Mouse (Mus musculus) ES-E14 (cell line): ENCODE measurements around the gene Nrxn3. TPM values are rescaled to one million over a fixed set of nuclear protein-coding genes. Genes with fewer than 3 reads are reported as not detected.

Experiments
- DNase-seq: peaks from one replicate; pipeline ENCODE4 v3.0.0-alpha.2; 2013; ENCODE audit warnings: low read depth, low spot score
- H3K27ac ChIP-seq: 2 replicates; pipeline ENCODE4 v1.5.1; 2012; ENCODE audit warnings: low read depth, mild to moderate bottlenecking, low read length, moderate library complexity, mixed read lengths; ENCODE audit not compliant: poor library complexity, insufficient read depth, severe bottlenecking
- H3K36me3 ChIP-seq: 2 replicates; pipeline ENCODE4 v1.6.1; 2012; ENCODE audit warnings: mild to moderate bottlenecking, low read length, moderate library complexity, mixed read lengths; ENCODE audit not compliant: control insufficient read depth, poor library complexity, insufficient read depth, severe bottlenecking
- H3K4me1 ChIP-seq, 2 experiments: fragments of 150-350 bp in 1 of 2; sonication (generic) in 1 of 2; 2 replicates each; pipeline ENCODE4 v1.6.1; 2012; ENCODE audit warnings: low read length in 2 of 2, mild to moderate bottlenecking in 1 of 2, mixed read lengths in 1 of 2; ENCODE audit not compliant: control insufficient read depth in 2 of 2, insufficient read depth in 2 of 2, poor library complexity in 1 of 2
- H3K4me3 ChIP-seq, 2 experiments: fragments of 150-350 bp in 1 of 2; sonication (generic) in 1 of 2; 2 replicates each; pipeline ENCODE4 v1.5.1; 2012; ENCODE audit warnings: low read length in 2 of 2, low read depth in 1 of 2, mild to moderate bottlenecking in 1 of 2, mixed read lengths in 1 of 2; ENCODE audit not compliant: insufficient read depth in 1 of 2, poor library complexity in 1 of 2, severe bottlenecking in 1 of 2
- H3K9ac ChIP-seq: 2 replicates; pipeline ENCODE4 v1.6.1; 2012; ENCODE audit warnings: low read depth, mild to moderate bottlenecking, low read length, mixed read lengths; ENCODE audit not compliant: poor library complexity, insufficient read depth, severe bottlenecking
- H3K9me3 ChIP-seq: fragments of 150-350 bp; sonication (generic); 2 replicates; pipeline ENCODE4 v1.6.1; 2012; ENCODE audit warnings: low read depth, mild to moderate bottlenecking, low read length; ENCODE audit not compliant: control insufficient read depth, insufficient read depth
- CHD2 ChIP-seq: IDR thresholded peaks from 2 replicates; pipeline ENCODE4 v1.6.1; 2014; ENCODE audit warnings: mild to moderate bottlenecking, low read depth, low read length, inconsistent platforms
- HCFC1 ChIP-seq: IDR thresholded peaks from 2 replicates; pipeline ENCODE4 v1.6.1; 2012; ENCODE audit warnings: low read length, inconsistent platforms, borderline replicate concordance; ENCODE audit not compliant: insufficient read depth
- MAFK ChIP-seq: IDR thresholded peaks from 2 replicates; pipeline ENCODE4 v1.6.1; 2014; ENCODE audit warnings: mild to moderate bottlenecking, low read depth, low read length, inconsistent platforms; ENCODE audit not compliant: insufficient read depth
- ZC3H11A ChIP-seq: IDR thresholded peaks from 2 replicates; pipeline ENCODE4 v1.6.1; 2012; ENCODE audit warnings: low read depth, mild to moderate bottlenecking, inconsistent platforms, low read length, borderline replicate concordance
- ZNF384 ChIP-seq: IDR thresholded peaks from 2 replicates; pipeline ENCODE4 v1.6.1; 2012; ENCODE audit warnings: low read depth, low read length, inconsistent platforms
- in situ Hi-C, 2 experiments: fragments of 600-800 bp; cut with MboI; formaldehyde crosslinking; loops; one replicate each; pipeline ENCODE4 v1.15.1; 2025; ENCODE audit warnings: low sequenced_read_pairs in 2 of 2, inconsistent platforms in 1 of 2; ENCODE audit not compliant: unreplicated experiment in 2 of 2
- total RNA-seq: library from RNA; depleted of rRNA; stranded (reverse); fragments of 300-350 nt; gene quantifications from 2 replicates; pipeline ENCODE4 v1.2.3, GENCODE M21; 2012

Nrxn3 gene
- total RNA-seq, 1 experiment, result 0.13 TPM

GRCm38 (mm10) chr12:88801656-88802007 lies 79.0 kb downstream of the Nrxn3 start:
- Histone ChIP-seq H3K9me3 (no peaks in the 10 kb centered on the region), H3K36me3 (no peaks in the 10 kb centered on the region), H3K4me1 (no peaks in the 10 kb centered on the region), H3K9ac (no peak overlapping the region), H3K27ac (no peak overlapping the region), H3K4me3 (no peak overlapping the region)
- in situ Hi-C loops, result no loop called here
- no peak for TF ChIP-seq CHD2
- TF ChIP-seq HCFC1, result no peak
- TF ChIP-seq ZNF384, result no peak
- no peak for TF ChIP-seq ZC3H11A
- TF ChIP-seq MAFK, result no peak
- no peak for DNase-seq

GRCm38 (mm10) chr12:88808947-88809346 lies 86.3 kb downstream of the Nrxn3 start:
- no peak for DNase-seq
- no peaks in the 10 kb centered on the region for H3K4me1 ChIP-seq
- no peaks in the 10 kb centered on the region for H3K9me3 ChIP-seq
- H3K9ac ChIP-seq, result no peak overlapping the region
- H3K27ac ChIP-seq, result no peak overlapping the region
- H3K36me3 ChIP-seq, result no peaks in the 10 kb centered on the region
- no peak for TF ChIP-seq ZC3H11A
- TF ChIP-seq CHD2, result no peak
- TF ChIP-seq ZNF384, result no peak
- in situ Hi-C loops, result no loop called here
- H3K4me3 ChIP-seq, result no peak overlapping the region

GRCm38 (mm10) chr12:88812173-88812572 lies 89.5 kb downstream of the Nrxn3 start:
- Histone ChIP-seq H3K9me3 (no peaks in the 10 kb centered on the region), H3K27ac (no peak overlapping the region), H3K4me1 (no peaks in the 10 kb centered on the region), H3K36me3 (no peaks in the 10 kb centered on the region), H3K9ac (no peak overlapping the region), H3K4me3 (no peak overlapping the region)
- in situ Hi-C loops, result no loop called here
- TF ChIP-seq HCFC1, result no peak
- TF ChIP-seq ZC3H11A, result no peak
- no peak for TF ChIP-seq CHD2
- TF ChIP-seq MAFK, result no peak
- TF ChIP-seq ZNF384, result no peak
- DNase-seq, result no peak

- H3K4me3 ChIP-seq, result no peak overlapping the region
- no peaks in the 10 kb centered on the region for H3K4me1 ChIP-seq
- TF ChIP-seq ZNF384 (no peak), MAFK (no peak), HCFC1 (no peak), CHD2 (no peak), ZC3H11A (no peak)
- in situ Hi-C loops, result no loop called here
- DNase-seq, result no peak
- no peaks in the 10 kb centered on the region for H3K36me3 ChIP-seq
- no peak overlapping the region for H3K27ac ChIP-seq
- no peaks in the 10 kb centered on the region for H3K9me3 ChIP-seq
- H3K9ac ChIP-seq, result no peak overlapping the region
Observed at GRCm38 (mm10) chr12:88816865-88817264, 94.2 kb downstream of the Nrxn3 start.

- Histone ChIP-seq H3K4me1 (no peaks in the 10 kb centered on the region), H3K4me3 (no peak overlapping the region), H3K27ac (no peak overlapping the region), H3K9me3 (no peaks in the 10 kb centered on the region), H3K36me3 (no peaks in the 10 kb centered on the region), H3K9ac (no peak overlapping the region)
- TF ChIP-seq MAFK (no peak), ZNF384 (no peak), ZC3H11A (no peak), CHD2 (no peak), HCFC1 (no peak)
- in situ Hi-C loops, result no loop called here
- no peak for DNase-seq
Observed at GRCm38 (mm10) chr12:88818622-88819334, 96.1 kb downstream of the Nrxn3 start.
